Mouse (Mus musculus) bone marrow, adult 2 months (tissue): ENCODE data around the gene Fzd7.

ENCODE experiments used
- CTCF ChIP-seq: fragments of 200-500 bp; IDR thresholded peaks from 2 replicates; pipeline ENCODE4 v1.5.1; 2011; ENCODE audit warnings: low read length, control low read depth; ENCODE audit not compliant: control insufficient read depth, insufficient read depth
- POLR2A ChIP-seq: fragments of 200-500 bp; IDR thresholded peaks from 2 replicates; pipeline ENCODE4 v1.6.1; 2011; ENCODE audit warnings: low read depth, mild to moderate bottlenecking, control low read depth, low read length, borderline replicate concordance; ENCODE audit not compliant: control insufficient read depth

DNA sequence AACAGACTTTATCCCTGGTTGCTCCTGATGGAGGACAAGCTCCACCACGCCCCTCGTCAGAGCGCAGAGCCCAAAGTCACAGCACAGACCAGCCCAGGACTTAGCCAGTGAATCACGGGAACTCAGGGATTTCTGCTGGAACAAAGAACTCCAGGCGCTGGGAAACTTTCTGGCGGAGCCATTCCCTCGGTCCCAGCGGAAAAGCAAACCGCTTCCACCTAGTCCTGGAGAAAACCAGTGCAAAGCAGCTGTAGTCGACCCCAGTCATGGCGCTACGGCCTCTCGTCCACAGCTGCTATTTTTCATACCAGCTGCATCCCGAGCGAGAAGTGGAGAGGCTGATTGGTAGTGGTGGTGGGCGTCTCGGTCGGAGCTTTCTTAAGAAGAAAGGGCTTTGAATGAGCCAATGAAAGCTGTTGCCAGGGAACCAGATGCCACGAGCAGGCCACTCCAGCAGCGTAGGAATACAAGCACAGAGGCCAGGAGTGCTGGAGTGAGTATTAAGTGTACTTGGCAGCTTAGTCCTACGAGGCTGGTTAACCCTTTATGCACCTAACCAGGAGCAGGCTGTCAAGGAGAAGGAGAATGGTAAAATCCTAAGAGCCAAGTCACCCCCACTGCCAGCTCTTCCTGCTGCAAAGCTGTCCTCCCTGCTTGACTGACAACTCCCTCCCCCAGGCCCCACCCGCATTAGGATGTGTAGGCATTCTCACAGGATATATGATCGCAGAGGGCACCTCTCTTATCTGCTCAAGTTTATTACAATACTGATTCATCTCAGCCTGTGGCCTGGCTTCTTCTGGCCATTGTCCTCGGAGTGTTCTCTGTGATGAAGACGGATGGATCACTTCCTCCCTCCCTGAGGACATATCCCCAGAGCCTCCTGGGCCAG lies 34.0 kb downstream of the Fzd7 start, which contains the start of gene Gm973:
- TF ChIP-seq CTCF (no peak), POLR2A (no peak)
